Mouse (Mus musculus) CH12.LX (cell line): ENCODE measurements around the gene Mvb12b. TPM values are rescaled to one million over a fixed set of nuclear protein-coding genes. Genes with fewer than 3 reads are reported as not detected.

ENCODE experiments used
- DNase-seq: peaks from one replicate; pipeline ENCODE4 v3.0.0-alpha.2; 2013; ENCODE audit errors: extremely low read depth
- H3K27ac ChIP-seq: 2 replicates; pipeline ENCODE4 v1.5.1; 2012; ENCODE audit warnings: low read depth, mild to moderate bottlenecking, control low read depth, moderate library complexity; ENCODE audit not compliant: insufficient read depth
- H3K27me3 ChIP-seq: replicated peaks from 2 replicates; pipeline ENCODE3; 2012; ENCODE audit warnings: inconsistent platforms
- H3K36me3 ChIP-seq, 2 experiments: replicated peaks in 1 of 2; 2 replicates each; pipeline versions ENCODE3 to v1.6.1; 2012; ENCODE audit warnings: inconsistent platforms in 1 of 2, low read length in 1 of 2, mild to moderate bottlenecking in 1 of 2, mixed read lengths in 1 of 2, moderate library complexity in 1 of 2; ENCODE audit not compliant: control insufficient read depth in 1 of 2, insufficient read depth in 1 of 2
- H3K4me1 ChIP-seq, 2 experiments: 2 replicates each; pipeline ENCODE4 v1.6.1; 2012; ENCODE audit warnings: inconsistent platforms in 1 of 2, moderate library complexity in 1 of 2; ENCODE audit not compliant: insufficient read depth in 2 of 2, control insufficient read depth in 1 of 2
- H3K4me2 ChIP-seq: 2 replicates; pipeline ENCODE4 v1.6.1; 2012; ENCODE audit warnings: low read depth, mild to moderate bottlenecking, control low read depth; ENCODE audit not compliant: poor library complexity, insufficient read depth, severe bottlenecking
- H3K4me3 ChIP-seq, 3 experiments: fragments of 150-350 bp in 1 of 3; sonication (generic) in 1 of 3; replicated peaks in 1 of 3; 2 replicates each; pipeline versions ENCODE3 to v1.5.1; 2011 to 2012; ENCODE audit warnings: low read depth in 2 of 3, low read length in 2 of 3, mild to moderate bottlenecking in 2 of 3, moderate library complexity in 2 of 3, control low read depth in 1 of 3, improper control_type of control experiment in 1 of 3, inconsistent platforms in 1 of 3, mixed read lengths in 1 of 3; ENCODE audit not compliant: poor library complexity in 1 of 3
- H3K79me2 ChIP-seq: replicated peaks from 2 replicates; pipeline ENCODE4 v1.6.1; 2012; ENCODE audit warnings: mild to moderate bottlenecking, moderate library complexity; ENCODE audit not compliant: control insufficient read depth, poor library complexity, insufficient read depth, severe bottlenecking; ENCODE audit errors: extremely low read depth
- H3K9ac ChIP-seq: 2 replicates; pipeline ENCODE4 v1.6.1; 2012; ENCODE audit warnings: low read depth, mild to moderate bottlenecking, control low read depth, moderate library complexity; ENCODE audit not compliant: insufficient read depth
- H3K9me3 ChIP-seq: replicated peaks from 2 replicates; pipeline ENCODE3; 2012; ENCODE audit warnings: low read length, inconsistent platforms, mixed read lengths
- BHLHE40 ChIP-seq: IDR thresholded peaks from 2 replicates; pipeline ENCODE4 v1.6.1; 2011; ENCODE audit warnings: mild to moderate bottlenecking, low read depth, low read length, improper control_type of control experiment
- CHD2 ChIP-seq: IDR thresholded peaks from 2 replicates; pipeline ENCODE4 v1.6.1; 2011; ENCODE audit warnings: low read length, improper control_type of control experiment
- CTCF ChIP-seq, 2 experiments: IDR thresholded peaks in 1 of 2; conservative IDR thresholded peaks in 1 of 2; 2 replicates each; pipeline ENCODE4 v1.5.1; 2011 to 2012; ENCODE audit warnings: low read depth in 2 of 2, low read length in 2 of 2, improper control_type of control experiment in 1 of 2, inconsistent platforms in 1 of 2, mild to moderate bottlenecking in 1 of 2, moderate library complexity in 1 of 2
- E2F4 ChIP-seq: IDR thresholded peaks from 2 replicates; pipeline ENCODE4 v1.6.1; 2011; ENCODE audit warnings: low read depth, low read length, improper control_type of control experiment; ENCODE audit not compliant: insufficient replicate concordance
- ELF1 ChIP-seq: IDR thresholded peaks from 2 replicates; pipeline ENCODE4 v1.6.1; 2014; ENCODE audit warnings: low read depth, mild to moderate bottlenecking, inconsistent platforms, low read length, improper control_type of control experiment
- EP300 ChIP-seq: IDR thresholded peaks from 2 replicates; pipeline ENCODE4 v1.6.1; 2011; ENCODE audit warnings: low read length, improper control_type of control experiment
- ETS1 ChIP-seq: conservative IDR thresholded peaks from 2 replicates; pipeline ENCODE4 v1.6.1; 2012; ENCODE audit warnings: low read depth, mild to moderate bottlenecking, inconsistent platforms, low read length, improper control_type of control experiment, moderate library complexity
- IRF4 ChIP-seq: IDR thresholded peaks from 2 replicates; pipeline ENCODE4 v1.6.1; 2014; ENCODE audit warnings: low read depth, mild to moderate bottlenecking, inconsistent platforms, low read length, improper control_type of control experiment
- JUN ChIP-seq: IDR thresholded peaks from 2 replicates; pipeline ENCODE4 v1.6.1; 2011; ENCODE audit warnings: low read depth, mild to moderate bottlenecking, low read length, improper control_type of control experiment, moderate library complexity; ENCODE audit not compliant: insufficient read depth
- MAFK ChIP-seq: IDR thresholded peaks from 2 replicates; pipeline ENCODE4 v1.6.1; 2011; ENCODE audit warnings: low read length, improper control_type of control experiment; ENCODE audit not compliant: insufficient replicate concordance
- MEF2A ChIP-seq: IDR thresholded peaks from 2 replicates; pipeline ENCODE4 v1.6.1; 2014; ENCODE audit warnings: low read depth, mild to moderate bottlenecking, inconsistent platforms, low read length, improper control_type of control experiment, borderline replicate concordance
- MXI1 ChIP-seq: IDR thresholded peaks from 2 replicates; pipeline ENCODE4 v1.6.1; 2011; ENCODE audit warnings: mild to moderate bottlenecking, low read depth, low read length, improper control_type of control experiment
- MYC ChIP-seq: IDR thresholded peaks from 2 replicates; pipeline ENCODE4 v1.6.1; 2011; ENCODE audit warnings: low read depth, mild to moderate bottlenecking, improper control_type of control experiment, low read length
- NRF1 ChIP-seq: IDR thresholded peaks from 2 replicates; pipeline ENCODE4 v1.6.1; 2014; ENCODE audit warnings: low read depth, mild to moderate bottlenecking, inconsistent platforms, low read length, improper control_type of control experiment, moderate library complexity
- PAX5 ChIP-seq: IDR thresholded peaks from 2 replicates; pipeline ENCODE4 v1.6.1; 2012; ENCODE audit warnings: low read length, inconsistent platforms, mixed read lengths
- POLR2A ChIP-seq: IDR thresholded peaks from 2 replicates; pipeline ENCODE4 v1.6.1; 2011; ENCODE audit warnings: low read depth, mild to moderate bottlenecking, improper control_type of control experiment, low read length
- RAD21 ChIP-seq: IDR thresholded peaks from 2 replicates; pipeline ENCODE4 v1.6.1; 2011; ENCODE audit warnings: low read depth, mild to moderate bottlenecking, low read length, improper control_type of control experiment, moderate library complexity
- SIN3A ChIP-seq: IDR thresholded peaks from 2 replicates; pipeline ENCODE4 v1.6.1; 2012; ENCODE audit warnings: low read length, improper control_type of control experiment, inconsistent platforms
- SMC3 ChIP-seq: IDR thresholded peaks from 2 replicates; pipeline ENCODE4 v1.6.1; 2011; ENCODE audit warnings: low read depth, low read length, improper control_type of control experiment
- TBP ChIP-seq: conservative IDR thresholded peaks from 2 replicates; pipeline ENCODE4 v1.6.1; 2011; ENCODE audit warnings: low read depth, low read length, improper control_type of control experiment
- TCF12 ChIP-seq: IDR thresholded peaks from 2 replicates; pipeline ENCODE4 v1.6.1; 2014; ENCODE audit warnings: low read depth, mild to moderate bottlenecking, inconsistent platforms, low read length, improper control_type of control experiment
- UBTF ChIP-seq: IDR thresholded peaks from 2 replicates; pipeline ENCODE4 v1.6.1; 2012; ENCODE audit warnings: low read depth, mild to moderate bottlenecking, inconsistent platforms, low read length, improper control_type of control experiment, moderate library complexity
- USF1 ChIP-seq: IDR thresholded peaks from 2 replicates; pipeline ENCODE4 v1.6.1; 2014; ENCODE audit warnings: low read depth, mild to moderate bottlenecking, inconsistent platforms, low read length, improper control_type of control experiment
- ZKSCAN1 ChIP-seq: IDR thresholded peaks from 2 replicates; pipeline ENCODE4 v1.6.1; 2012; ENCODE audit warnings: low read depth, inconsistent platforms, low read length, improper control_type of control experiment, borderline replicate concordance
- ZMIZ1 ChIP-seq: IDR thresholded peaks from 2 replicates; pipeline ENCODE4 v1.6.1; 2012; ENCODE audit warnings: low read depth, mild to moderate bottlenecking, inconsistent platforms, low read length, improper control_type of control experiment
- ZNF384 ChIP-seq: IDR thresholded peaks from 2 replicates; pipeline ENCODE4 v1.6.1; 2012; ENCODE audit warnings: low read depth, low read length, improper control_type of control experiment, inconsistent platforms
- dilution Hi-C: fragments of 300-500 bp; cut with MboI; formaldehyde crosslinking; loops from 2 replicates; pipeline ENCODE4 v1.14.3; 2020; ENCODE audit warnings: low sequenced_read_pairs; ENCODE audit not compliant: extremely low pct_unique_long_range_greater_than_20kb, extremely low pct_ligation_motif_present
- in situ Hi-C: fragments of 300-500 bp; cut with MboI; formaldehyde crosslinking; loops from 3 replicates; pipeline ENCODE4 v1.14.3; 2019; ENCODE audit warnings: low sequenced_read_pairs, low pct_ligation_motif_present, low pct_unique_long_range_greater_than_20kb, mixed read lengths
- polyA plus RNA-seq: library from polyadenylated mRNA; unstranded; fragments of >175 nt; gene quantifications from 2 replicates; pipeline ENCODE4 v1.2.1, GENCODE M21; 2012; ENCODE audit warnings: low read depth; ENCODE audit not compliant: insufficient read length
- total RNA-seq, 2 experiments: library from RNA; depleted of rRNA; stranded (reverse); fragments of 300-350 nt in 1 of 2; fragments of >200 nt in 1 of 2; gene quantifications; 2 replicates each; pipeline ENCODE4 v1.2.3; 2012 to 2014

Mvb12b gene
- total and polyA plus RNA-seq, 3 experiments: 3.0 to 16.7 (median 5.3) TPM

DNA sequence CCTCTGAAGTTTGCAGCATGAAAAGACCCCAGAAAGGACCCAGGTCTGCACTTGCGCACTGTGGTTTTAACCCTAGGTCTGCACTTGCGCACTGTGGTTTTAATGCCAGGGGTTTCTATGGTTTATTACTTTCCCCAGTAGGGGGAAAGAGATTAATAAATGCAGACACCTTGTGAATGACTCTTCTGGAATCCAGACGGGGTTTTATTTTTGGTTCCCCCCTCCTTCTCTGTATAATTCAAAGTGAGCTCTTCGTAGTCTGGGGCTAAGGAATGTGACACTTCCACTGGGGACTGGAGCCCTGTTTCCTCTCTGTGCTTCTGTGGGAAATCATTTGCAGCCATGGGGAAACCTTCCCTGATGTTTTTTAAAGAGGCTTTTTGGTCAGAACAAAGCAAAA is 113.6 kb downstream of the Mvb12b start:
- peaks cover 19% of the 10 kb centered on the region for H3K9me3 ChIP-seq
- H3K9ac ChIP-seq: no peak overlapping the region
- DNase-seq: no peak
- H3K79me2 ChIP-seq: no peaks in the 10 kb centered on the region
- no peak for TF ChIP-seq MAFK
- no peak for TF ChIP-seq POLR2A
- no peak for TF ChIP-seq PAX5
- TF ChIP-seq SMC3: no peak
- no peak for TF ChIP-seq ZNF384
- no peak for TF ChIP-seq ZMIZ1
- TF ChIP-seq ELF1: no peak
- TF ChIP-seq SIN3A: no peak
- no peak for TF ChIP-seq EP300
- TF ChIP-seq NRF1: no peak
- no peak for TF ChIP-seq ZKSCAN1
- TF ChIP-seq IRF4: no peak
- TF ChIP-seq CTCF (conservative IDR thresholded peaks at IDR 0.05 in 1 of 2, IDR thresholded peaks at IDR 0.05 in 1 of 2; ENCODE audit: low read depth in 2 of 2, low read length in 2 of 2): no peak
- TF ChIP-seq TCF12: no peak
- no peak for TF ChIP-seq MXI1
- dilution Hi-C loops: no loop called here
- in situ Hi-C loops: loop anchor here (25.0 kb wide), 1 partner anchor 863 kb away; no protein-coding TSS in a partner anchor
- H3K27me3 ChIP-seq: no peaks in the 10 kb centered on the region
- H3K4me1 ChIP-seq: peaks cover 0 to under 1% of the 10 kb centered on the region in 2 experiments; a peak in 1 of 4 replicates
- peaks cover 5 to 12% of the 10 kb centered on the region in 2 experiments for H3K36me3 ChIP-seq
- H3K4me3 ChIP-seq: no peak overlapping the region
- no peak overlapping the region for H3K4me2 ChIP-seq
- no peak overlapping the region for H3K27ac ChIP-seq

- Histone ChIP-seq H3K27ac (no peak overlapping the region), H3K4me3 (no peak overlapping the region), H3K36me3 (peaks cover 0 to 6% of the 10 kb centered on the region in 2 experiments), H3K4me2 (no peak overlapping the region), H3K9ac (no peak overlapping the region), H3K9me3 (peaks cover 3% of the 10 kb centered on the region), H3K27me3 (no peaks in the 10 kb centered on the region), H3K79me2 (no peaks in the 10 kb centered on the region), H3K4me1 (peaks cover 0 to 4% of the 10 kb centered on the region in 2 experiments; a peak in 1 of 4 replicates)
- TF ChIP-seq SMC3: no peak
- TF ChIP-seq CHD2: no peak
- no peak for TF ChIP-seq PAX5
- DNase-seq: no peak
- in situ Hi-C loops (loop anchor here (25.0 kb wide), 1 partner anchor 865 kb away; no protein-coding TSS in a partner anchor), dilution Hi-C loops (no loop called here)
Observed at GRCm38 (mm10) chr2:33772439-33772838, 115.3 kb downstream of the Mvb12b start.

DNA sequence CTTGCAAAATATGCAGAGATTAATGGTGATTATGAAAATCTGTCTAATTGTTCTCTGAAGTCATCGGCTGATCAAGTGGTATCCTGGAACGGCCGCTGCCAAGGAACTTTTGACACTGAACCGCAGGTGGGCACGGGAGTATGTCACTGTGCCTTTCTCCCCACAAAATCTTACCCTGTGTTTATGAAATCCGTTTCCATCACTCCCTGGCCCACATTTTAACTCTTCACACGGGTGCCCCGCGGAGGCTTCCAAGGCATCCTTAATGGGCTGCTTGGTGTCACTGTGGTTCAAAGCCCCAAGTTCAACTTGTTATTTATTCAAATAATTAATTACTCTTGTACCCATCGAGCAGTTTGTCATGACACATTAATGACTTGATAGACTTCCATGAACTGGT is 116.4 kb downstream of the Mvb12b start:
- DNase-seq: no peak
- no peak overlapping the region for H3K4me3 ChIP-seq
- no peak overlapping the region for H3K9ac ChIP-seq
- H3K9me3 ChIP-seq: no peaks in the 10 kb centered on the region
- TF ChIP-seq JUN: no peak
- TF ChIP-seq ELF1: no peak
- TF ChIP-seq UBTF: no peak
- TF ChIP-seq EP300: no peak
- no peak for TF ChIP-seq BHLHE40
- no peak for TF ChIP-seq MXI1
- TF ChIP-seq MAFK: no peak
- no peak for TF ChIP-seq MEF2A
- no peak for TF ChIP-seq E2F4
- TF ChIP-seq TBP: no peak
- no peak for TF ChIP-seq USF1
- TF ChIP-seq MYC: no peak
- no peak for TF ChIP-seq SIN3A
- no peak for TF ChIP-seq ETS1
- TF ChIP-seq RAD21: no peak
- no peak for TF ChIP-seq POLR2A
- no peak for TF ChIP-seq IRF4
- H3K27me3 ChIP-seq: no peaks in the 10 kb centered on the region
- no peaks in the 10 kb centered on the region for H3K79me2 ChIP-seq
- peaks cover 0 to 4% of the 10 kb centered on the region in 2 experiments for H3K36me3 ChIP-seq
- in situ Hi-C loops (loop anchor here (25.0 kb wide), 1 partner anchor 866 kb away; no protein-coding TSS in a partner anchor), dilution Hi-C loops (no loop called here)
- H3K27ac ChIP-seq: no peak overlapping the region
- H3K4me1 ChIP-seq: peaks cover 0 to 4% of the 10 kb centered on the region in 2 experiments; a peak in 1 of 4 replicates
- no peak overlapping the region for H3K4me2 ChIP-seq
